Mouse (Mus musculus) megakaryocyte, embryonic 14.5 days (primary cell): ENCODE results near the gene Pcdh10.

Experiments
- FLI1 ChIP-seq: IDR thresholded peaks from 2 replicates; pipeline ENCODE4 v1.6.1; 2012; ENCODE audit warnings: low read length, inconsistent platforms, mixed read lengths
- GATA1 ChIP-seq: IDR thresholded peaks from 3 replicates; pipeline ENCODE4 v1.6.1; 2012; ENCODE audit warnings: mixed read lengths, low read length, inconsistent platforms, borderline replicate concordance

DNA sequence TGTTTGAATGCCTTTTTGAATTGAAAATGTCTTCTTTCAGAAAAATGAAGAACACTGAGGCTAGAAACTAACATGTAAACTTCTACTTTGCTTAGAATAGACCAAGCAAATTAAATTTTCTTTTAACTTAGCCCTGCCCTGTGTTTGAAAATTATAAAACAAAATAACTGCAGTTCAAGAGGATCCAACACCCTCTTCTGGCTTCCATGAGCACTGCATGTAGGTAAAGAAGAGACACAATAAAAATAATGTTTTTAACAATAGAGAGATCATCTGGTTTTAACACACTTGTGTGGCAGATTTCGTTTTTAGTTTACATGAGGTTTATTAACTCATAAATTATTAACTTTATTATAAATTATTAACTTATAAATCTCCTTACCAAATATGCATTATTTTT is 9.2 kb upstream of the Pcdh10 start:
- TF ChIP-seq GATA1 (no peak), FLI1 (no peak)
